Mouse (Mus musculus): ENCODE measurements around the gene Krt80.

The Krt80 gene

GRCm38 (mm10) chr15:101375956-101376775 lies 6.2 kb upstream of the Krt80 start:
- intact Hi-C loops (cut with DNase I), result no loop called here

DNA sequence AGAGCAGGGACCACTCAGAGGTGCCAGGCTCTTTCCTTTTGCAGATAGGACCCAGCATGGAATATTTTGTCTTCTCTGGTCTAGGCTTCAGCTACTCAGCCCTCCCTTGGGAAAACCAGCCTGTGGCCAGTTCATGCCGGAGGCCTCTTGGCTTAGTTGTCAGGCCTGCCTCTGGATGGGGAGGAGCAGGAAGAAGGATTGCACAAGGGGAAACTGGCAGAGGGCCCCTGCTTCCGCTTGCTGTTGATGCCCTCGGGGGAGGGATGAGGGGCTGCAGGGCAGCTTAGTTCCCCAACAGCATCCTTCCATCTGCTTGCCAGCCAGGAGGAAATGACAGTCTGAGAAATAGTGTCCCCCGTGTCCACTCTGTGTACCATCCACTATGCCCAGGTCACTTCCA lies 4.9 kb upstream of the Krt80 start:
- intact Hi-C loops (cut with DNase I), result no loop called here

DNA sequence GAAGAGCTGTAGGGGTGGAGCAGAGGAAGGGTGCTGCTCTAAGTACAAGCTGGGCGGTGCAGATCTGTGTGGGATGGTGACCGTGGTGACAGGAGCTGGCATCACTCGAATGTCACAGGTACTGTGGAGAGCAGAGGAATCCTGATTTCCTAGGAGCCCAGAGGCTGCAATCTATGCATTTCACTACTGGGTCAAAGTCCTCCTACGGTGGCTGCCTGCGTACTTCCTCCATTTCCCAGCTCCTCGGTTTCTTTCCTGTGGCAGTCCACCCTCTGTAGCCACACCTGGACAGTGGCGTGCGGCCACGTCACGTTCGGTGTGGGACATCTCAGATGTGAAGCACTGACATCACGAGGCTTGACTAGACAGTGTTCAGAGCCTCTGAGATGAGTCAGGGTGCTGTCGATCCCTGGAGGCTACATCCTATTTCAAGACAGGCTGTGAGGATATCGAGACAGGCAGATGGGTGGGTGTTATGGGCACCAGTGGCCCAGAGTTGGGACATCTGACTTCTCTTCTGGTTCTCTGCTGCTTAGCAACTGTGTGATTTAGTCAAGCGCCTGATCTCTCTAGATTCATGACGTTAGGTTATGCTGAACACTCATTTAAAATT lies 3.4 kb upstream of the Krt80 start:
- intact Hi-C loops (cut with DNase I), result no loop called here

- intact Hi-C loops (cut with DNase I), result no loop called here
Observed at GRCm38 (mm10) chr15:101372131-101372977, 2.4 kb upstream of the Krt80 start.

DNA sequence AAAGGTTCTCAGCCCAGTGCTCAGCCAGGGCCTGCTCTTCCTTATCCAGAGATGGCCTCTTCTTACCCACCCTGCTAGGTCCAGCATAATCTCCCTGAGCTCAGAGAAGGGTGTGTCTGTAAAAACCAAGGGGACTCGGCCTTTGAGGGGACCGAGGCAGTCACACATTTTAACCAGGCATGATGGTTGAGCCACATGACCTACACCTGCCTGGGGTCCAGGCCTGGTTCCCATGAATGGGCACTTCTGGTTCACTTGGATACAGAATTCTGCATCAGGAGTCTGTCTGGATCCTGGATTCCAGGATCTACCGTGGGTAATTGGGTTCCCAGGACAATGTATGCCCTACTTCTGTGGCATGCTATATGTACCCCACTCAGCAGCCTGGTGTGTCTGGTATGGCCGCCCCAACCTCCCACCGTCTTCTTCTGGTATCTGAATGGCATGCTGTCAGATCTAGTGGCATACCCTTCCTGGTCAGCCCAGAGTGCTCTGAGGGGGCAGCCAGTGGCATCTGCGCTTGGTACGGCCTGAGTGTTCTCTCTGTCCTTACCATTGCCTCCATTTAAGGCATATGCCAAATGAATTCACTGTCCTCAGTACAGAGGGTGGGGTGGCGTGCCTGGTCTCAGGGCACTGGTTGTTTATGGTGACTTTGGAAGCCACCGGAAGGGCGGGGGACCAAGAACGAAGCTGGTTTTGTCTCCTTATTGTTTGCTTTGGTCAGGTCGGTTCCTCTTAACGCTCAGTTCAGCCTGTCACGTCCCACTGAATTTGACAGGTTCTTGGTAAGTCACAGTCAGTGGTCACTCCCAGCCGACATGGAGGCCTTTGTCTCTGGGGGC lies 1.4 kb upstream of the Krt80 start:
- intact Hi-C loops (cut with DNase I), result no loop called here

DNA sequence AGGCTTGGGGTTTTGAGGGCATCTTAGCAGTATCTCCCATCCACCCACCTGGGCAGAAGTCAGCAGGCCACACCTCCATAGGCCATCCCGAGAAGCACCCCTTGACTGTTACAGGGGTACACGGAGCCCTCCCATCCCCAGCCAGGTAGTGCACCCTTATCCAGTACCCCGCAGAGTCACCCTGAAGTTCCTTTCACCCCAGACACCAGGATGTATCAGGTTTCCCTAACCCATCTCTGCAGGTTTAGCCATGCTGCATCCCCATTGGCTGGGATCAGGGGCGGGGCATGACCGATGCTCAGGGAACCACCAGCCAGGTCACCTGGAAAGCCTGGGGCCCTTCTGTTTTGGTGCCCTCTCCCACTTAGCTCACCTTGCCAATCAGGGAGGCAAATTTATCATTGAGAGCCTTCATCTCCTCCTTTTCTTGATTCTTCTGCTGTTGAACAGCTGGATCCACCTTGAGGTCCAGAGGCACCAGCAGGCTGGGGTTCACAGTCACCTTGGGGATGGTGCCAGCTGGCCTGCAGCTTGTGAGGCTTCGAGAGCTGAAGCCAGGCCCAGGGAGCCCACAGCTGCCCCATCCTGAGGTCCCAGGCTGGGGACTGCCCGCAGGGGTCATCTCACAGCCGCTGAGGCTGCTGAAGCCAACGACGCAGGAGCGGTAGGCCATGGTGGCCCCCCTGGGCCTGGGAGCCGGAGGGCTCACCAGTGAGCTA lies 421 bp downstream of the Krt80 start:
- intact Hi-C loops (cut with DNase I), result no loop called here

GRCm38 (mm10) chr15:101368502-101369381 lies 1.2 kb downstream of the Krt80 start:
- intact Hi-C loops (cut with DNase I), result no loop called here

GRCm38 (mm10) chr15:101368015-101368414 lies 1.9 kb downstream of the Krt80 start:
- intact Hi-C loops (cut with DNase I), result no loop called here

- intact Hi-C loops (cut with DNase I), result no loop called here
Observed at GRCm38 (mm10) chr15:101367497-101367896, 2.5 kb downstream of the Krt80 start.

DNA sequence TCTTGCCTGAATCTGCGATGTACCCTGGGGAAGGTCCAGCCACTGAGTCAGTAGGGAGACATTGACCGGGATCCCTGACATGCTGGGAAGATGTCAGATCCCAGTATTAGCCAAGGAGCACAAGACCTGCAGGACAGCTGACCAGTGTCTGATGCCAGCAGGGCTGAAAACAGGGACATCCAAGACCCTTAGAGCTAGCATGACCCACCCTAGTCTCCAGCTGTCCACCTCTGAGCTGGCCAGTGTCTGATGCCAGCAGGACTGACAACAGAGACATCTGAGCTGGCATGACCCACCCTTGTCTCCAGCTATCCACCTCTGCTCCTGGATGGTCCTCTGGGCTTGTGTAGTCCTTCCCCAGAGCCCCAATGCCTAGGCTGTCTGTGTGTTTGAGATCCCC lies 3.0 kb downstream of the Krt80 start:
- intact Hi-C loops (cut with DNase I), result no loop called here

DNA sequence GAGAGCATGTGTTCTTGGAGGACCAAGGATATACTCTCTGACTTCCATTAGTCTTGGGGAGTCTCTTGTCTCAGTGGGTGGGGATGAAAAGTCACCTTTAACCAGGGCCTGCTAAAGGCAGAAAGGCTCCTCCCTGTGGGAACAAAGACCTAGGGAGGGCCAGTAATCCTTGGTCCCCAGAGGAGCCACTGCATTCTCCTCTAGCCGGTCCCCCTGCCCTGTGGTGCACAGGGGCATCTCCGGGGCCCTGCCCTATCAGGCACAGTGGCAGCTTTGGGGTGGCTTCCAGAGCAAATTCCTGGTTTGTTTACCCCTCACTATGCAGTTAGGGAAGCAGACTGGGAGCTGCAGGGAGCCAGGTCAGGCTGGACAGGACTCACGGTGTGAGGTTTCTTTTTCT lies 3.5 kb downstream of the Krt80 start:
- intact Hi-C loops (cut with DNase I), result no loop called here

DNA sequence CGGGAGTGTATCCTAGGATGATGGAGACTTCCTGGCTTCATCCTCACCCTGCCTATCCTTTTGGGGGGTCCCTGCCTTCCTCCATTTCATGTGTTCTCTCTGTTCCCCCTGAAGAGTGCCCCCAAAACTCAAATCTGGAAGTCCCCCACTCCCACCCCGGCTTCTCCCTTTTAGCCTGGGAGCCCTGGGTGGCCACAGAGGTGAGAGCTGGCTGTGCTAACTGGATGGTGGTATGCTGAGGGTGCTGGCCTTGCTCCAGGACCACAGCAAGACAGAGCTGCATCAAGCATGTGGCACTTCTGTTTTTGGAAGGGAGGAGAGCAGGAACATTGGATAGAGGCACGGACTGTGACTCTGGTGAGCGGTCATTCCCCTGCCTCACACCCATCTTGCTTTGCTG lies 4.2 kb downstream of the Krt80 start:
- intact Hi-C loops (cut with DNase I), result no loop called here

DNA sequence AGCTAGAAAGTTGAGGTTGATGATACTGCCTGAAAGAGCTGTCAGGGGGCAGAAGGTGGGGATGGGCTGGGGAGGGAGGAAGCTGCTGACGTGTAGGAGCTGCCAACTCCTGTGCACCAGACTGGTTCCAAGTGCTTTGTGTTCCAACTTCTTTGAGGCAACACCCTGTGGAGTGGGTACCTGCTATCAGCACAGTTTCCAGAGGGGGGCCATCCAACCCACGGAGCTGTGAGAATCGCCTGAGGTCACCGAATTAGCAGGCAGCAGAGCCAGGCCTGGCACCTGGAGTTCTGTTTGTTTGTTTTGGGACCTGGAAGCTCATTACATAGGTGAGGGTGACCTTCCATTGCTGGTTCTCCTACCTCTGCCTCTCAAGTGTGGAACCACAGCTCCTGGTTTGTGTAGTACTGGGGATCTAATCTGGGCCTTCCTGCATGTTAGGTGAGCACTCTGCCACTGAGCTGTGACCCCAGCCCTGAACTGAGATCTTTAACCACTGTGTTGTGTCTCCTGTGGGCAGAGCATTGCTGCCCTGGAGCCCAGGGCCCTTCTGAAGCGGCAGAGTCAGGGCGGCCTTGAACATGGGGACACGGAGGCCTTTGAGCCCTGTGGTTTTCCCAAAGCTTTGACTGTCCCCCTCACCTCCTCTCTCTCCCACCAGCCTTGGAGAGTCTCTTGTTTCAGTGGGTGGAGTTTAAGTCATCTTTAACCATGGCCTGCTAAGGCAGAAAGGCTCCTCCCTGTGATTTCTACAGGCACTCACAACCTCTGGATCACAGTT lies 4.9 kb downstream of the Krt80 start:
- intact Hi-C loops (cut with DNase I), result no loop called here

GRCm38 (mm10) chr15:101364425-101364824 lies 5.5 kb downstream of the Krt80 start:
- intact Hi-C loops (cut with DNase I), result no loop called here

- intact Hi-C loops (cut with DNase I), result no loop called here
Observed at GRCm38 (mm10) chr15:101363933-101364332, 6.0 kb downstream of the Krt80 start.

DNA sequence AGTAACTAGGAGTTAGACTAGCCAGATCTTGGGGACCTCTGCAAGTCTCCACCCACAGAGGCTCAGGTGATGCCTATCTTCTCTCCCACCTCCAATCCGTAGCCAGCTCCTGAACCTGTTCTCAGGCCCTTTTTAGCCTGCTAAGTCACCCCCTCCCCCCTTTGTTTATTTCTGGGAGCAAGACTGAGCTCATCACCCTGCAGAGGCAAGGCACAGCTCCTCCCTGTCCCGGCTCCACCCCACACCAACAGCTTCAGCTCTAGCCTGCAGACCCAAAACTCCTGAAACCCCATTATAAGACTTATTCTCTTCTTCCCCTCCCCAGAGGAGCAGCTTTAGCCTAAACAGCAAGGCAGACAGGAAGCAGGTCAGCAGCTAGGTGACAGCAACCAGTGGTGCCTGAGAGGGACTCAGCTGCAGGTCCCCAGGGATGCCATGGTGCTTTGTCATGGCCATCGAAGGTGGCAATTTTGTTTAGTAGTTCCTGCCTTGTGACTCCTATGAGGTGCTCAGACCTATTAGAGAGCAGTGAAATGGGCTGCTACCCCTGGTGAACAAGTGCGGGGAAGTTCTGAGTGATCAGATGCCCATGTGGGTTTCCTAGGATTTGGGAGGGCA lies 7.5 kb downstream of the Krt80 start:
- intact Hi-C loops (cut with DNase I), result no loop called here

GRCm38 (mm10) chr15:101355382-101355786 lies 14.6 kb downstream of the Krt80 start:
- intact Hi-C loops (cut with DNase I), result no loop called here

All from adrenal gland (tissue).